Mouse (Mus musculus): ENCODE data around the gene Lrrc8d. TPM values are rescaled to one million over a fixed set of nuclear protein-coding genes. Genes with fewer than 3 reads are reported as not detected.

Gene Lrrc8d
- polyA plus RNA-seq (2021; fragmentation: Nextera tagmentation), result 9.2 and 33.2 TPM in 2 replicates
- long read RNA-seq, experiment 1, partial matches to known transcripts, result 0 of 10 reads
- long read RNA-seq, experiment 1, other reads (novel, unspliced or antisense), result 8 of 10 reads
- long read RNA-seq, experiment 2, partial matches to known transcripts, result 0 of 9 reads
- long read RNA-seq, experiment 2, other reads (novel, unspliced or antisense), result 9 of 9 reads

DNA sequence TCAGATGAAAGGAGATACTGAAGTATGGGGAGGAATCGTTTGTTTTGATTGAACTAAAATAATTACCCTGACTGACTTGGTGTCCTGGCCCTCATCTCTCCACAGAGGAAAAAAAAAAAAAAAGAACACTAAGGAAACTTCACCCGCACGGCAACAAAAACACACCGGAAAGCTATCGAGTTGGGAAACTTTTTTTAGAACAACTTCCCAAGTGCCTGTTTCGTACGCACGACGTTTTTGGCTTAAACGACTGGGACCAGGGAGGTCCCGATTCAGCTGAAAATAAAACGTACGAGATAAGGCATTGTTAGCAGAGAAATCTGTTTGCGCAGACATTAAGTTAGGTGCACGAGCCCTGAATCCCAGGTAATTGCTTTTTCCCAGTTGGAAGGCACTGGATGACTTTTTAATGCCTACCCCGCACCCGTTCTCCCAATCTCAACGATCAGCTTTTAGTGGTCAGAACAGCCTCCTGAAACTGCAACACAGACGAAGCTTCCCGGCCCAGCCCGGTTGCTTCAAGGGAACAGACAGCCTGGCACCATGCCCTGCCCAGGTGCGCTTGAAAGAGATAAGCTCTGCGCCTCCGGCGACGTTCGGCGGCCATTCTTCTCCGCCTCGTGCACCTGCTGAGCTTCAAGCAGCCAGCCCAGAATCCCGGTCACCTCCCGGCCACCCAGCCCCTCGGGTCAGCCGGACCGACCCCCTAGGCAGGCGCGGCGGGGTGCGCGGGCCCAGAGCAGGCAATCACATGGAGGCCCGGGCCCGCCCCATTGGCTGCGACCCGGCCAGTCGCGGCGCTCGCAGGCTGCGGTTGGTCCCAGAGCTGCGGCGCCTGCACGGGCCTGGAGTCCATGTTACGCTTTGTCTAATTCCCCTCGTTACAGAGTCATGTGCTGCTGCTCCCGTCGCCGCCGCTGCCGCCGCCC is at the start of gene Lrrc8d:
Gene Lrrc8d (plus strand): TSS at position 829 of the 929 bp plus-strand sequence.

GRCm38 (mm10) chr5:105876068-105876924 is 176.5 kb downstream of the Lrrc8d start, which contains the start of gene Zfp326:
Zfp326 (plus strand) TSS chr5:105876565.

Other genes starting within 250 kb of the Lrrc8d start
- gene Lrrc8c, start 180.6 kb upstream of the Lrrc8d start, polyA plus RNA-seq (2021; fragmentation: Nextera tagmentation), result 6.0 and 7.5 TPM in 2 replicates
- gene Zfp326, start 176.6 kb downstream of the Lrrc8d start, polyA plus RNA-seq (2021; fragmentation: Nextera tagmentation), result 13.2 and 16.2 TPM in 2 replicates

Measured in left cerebral cortex, adult 6 months (tissue).